Mouse (Mus musculus) left cerebral cortex, adult 2 months (tissue): ENCODE data around the gene Zfp322a. TPM values are rescaled to one million over a fixed set of nuclear protein-coding genes. Genes with fewer than 3 reads are reported as not detected.
A peak's percentile ranks its signal among the peaks of the same experiment; 100 is the strongest.
"Not testable (repeated sequence)": the region's sequence is repeated elsewhere in the genome, so short reads cannot be mapped to it uniquely, and the experiment has no call there.

Source experiments
- DNase-seq, 2 experiments: peaks; one replicate each; pipeline ENCODE4 v3.0.0; 2021 to 2022; ENCODE audit warnings: low spot score in 2 of 2, mixed read lengths in 1 of 2; ENCODE audit errors: extremely low spot score in 1 of 2
- H3K27ac ChIP-seq: fragments of 200-600 bp; 2 replicates; pipeline ENCODE4 v1.8.1; 2022
- H3K4me3 ChIP-seq: fragments of 200-600 bp; 2 replicates; pipeline ENCODE4 v1.8.1; 2022
- CTCF ChIP-seq: fragments of 200-600 bp; IDR thresholded peaks from 2 replicates; pipeline ENCODE4 v1.8.1; 2022; ENCODE audit warnings: antibody characterized with exemption, mild to moderate bottlenecking, moderate library complexity
- intact Hi-C: fragments of 180-260 bp; cut with DNase I; formaldehyde crosslinking; loops from one replicate; pipeline ENCODE4 v1.15.1; 2025
- total RNA-seq, 2 experiments: library from RNA; stranded (reverse); gene quantifications; 2 replicates each; pipeline ENCODE4 v1.2.3; 2021

Gene Zfp322a
- total RNA-seq, 2 experiments from 2014 or later = 29.8 to 33.3 TPM

DNA sequence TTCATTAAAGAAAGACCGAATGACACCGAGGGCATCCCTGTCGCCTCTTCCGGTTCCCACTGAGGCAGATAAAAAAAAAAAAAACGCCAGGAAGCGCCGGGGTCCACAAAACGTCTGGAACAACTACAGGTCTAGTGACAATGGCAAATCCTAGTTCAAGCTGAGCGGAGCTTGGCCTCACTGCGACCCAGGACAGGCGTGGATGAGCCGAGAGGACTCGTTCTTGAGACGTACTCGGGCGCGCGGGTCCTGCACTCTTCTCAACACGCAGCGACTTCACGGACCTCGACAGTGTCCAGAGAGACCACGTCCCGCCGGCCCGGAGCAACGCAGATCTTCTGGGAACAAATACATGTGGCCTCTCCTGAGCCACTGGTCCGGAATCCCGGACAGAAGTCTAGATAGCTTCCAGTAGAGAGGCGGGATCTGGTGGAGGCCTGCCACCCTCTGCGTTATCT lies 27.3 kb upstream of the Zfp322a start:
- peak overlapping the region; percentile 35 for H3K4me3 ChIP-seq
- DNase-seq = no peak

DNA sequence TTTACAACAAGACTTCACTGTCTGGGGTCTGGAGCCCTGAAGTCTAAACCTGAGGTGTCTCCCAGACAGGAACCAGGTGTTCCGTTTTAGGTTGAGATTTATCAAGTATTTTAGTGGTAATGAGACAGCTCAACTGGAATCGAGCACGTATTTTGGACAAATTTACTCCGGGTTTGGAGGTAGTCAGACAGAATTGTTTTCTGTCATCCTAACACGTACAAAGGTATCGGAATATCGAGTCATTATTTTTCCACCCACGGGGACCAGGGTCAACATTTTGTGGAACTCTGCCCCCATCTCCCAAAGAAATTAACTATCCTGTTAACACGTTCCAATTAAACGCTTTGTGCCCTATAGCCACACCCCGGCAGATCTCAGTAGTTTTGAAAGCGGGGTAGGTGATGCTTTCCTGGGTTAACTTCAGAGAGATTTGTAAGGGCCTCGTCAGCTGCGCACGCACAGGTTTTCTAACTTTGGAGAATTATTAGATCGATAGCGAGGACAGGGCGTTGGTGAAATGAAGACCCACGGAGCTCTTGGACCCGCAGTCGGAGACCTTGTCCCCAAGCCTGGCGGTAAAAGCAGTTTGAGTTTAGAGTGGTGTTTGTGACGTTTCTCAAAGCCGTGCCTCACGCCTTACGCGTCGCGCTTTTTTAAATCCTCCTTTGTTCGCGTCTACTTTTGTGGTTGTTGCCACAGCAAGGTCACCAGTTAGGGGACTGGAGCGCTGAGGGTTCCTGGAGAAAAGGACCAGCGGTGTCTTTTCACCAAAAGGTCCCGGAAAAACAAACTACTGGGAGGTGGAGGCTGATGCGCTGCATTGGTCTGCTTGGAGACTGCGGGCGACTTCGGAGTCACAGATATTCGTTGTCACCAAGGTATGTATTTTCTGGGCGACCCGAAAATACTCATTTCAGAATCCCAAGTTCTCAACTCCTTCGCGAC lies 26.6 kb upstream of the Zfp322a start:
- Histone ChIP-seq H3K27ac (no peak overlapping the region), H3K4me3 (peak overlapping the region; percentile 35)
- no peak for DNase-seq
- TF ChIP-seq CTCF = no peak
- intact Hi-C loops = loop anchor here (10.0 kb wide), 1 partner anchor 1391 kb away; the partner anchor contains the start of gene Prss16

More for the DNA sequence above, 27.3 kb upstream of the Zfp322a start:
- intact Hi-C loops = loop anchor here (10.0 kb wide), 1 partner anchor 1391 kb away; the partner anchor contains the start of gene Prss16
- no peak overlapping the region for H3K27ac ChIP-seq
- no peak for TF ChIP-seq CTCF

DNA sequence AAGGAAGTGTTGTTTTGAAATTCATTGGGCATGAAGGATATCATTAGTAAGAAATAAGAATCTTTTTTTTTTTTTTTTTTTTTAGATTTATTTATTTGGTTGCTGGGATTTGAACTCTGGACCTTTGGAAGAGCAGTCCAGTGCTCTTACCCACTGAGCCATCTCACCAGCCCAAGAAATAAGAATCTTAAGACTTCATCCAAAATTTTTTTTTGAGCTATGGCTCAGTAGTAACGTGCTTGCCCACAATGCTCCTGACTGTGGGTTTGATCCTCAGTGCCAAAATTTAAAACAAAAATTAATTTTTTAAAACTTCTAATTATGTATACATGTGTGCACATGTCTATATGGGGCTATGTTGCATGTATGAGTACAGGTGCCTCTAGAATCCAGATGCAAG lies 18.5 kb upstream of the Zfp322a start:
- no peak for TF ChIP-seq CTCF
- DNase-seq = no peak
- Histone ChIP-seq H3K4me3 (no peak overlapping the region), H3K27ac (no peak overlapping the region)
- intact Hi-C loops = no loop called here

GRCm38 (mm10) chr13:23383127-23383526 lies 14.1 kb upstream of the Zfp322a start:
- intact Hi-C loops = no loop called here
- no peak for TF ChIP-seq CTCF
- DNase-seq = no peak
- Histone ChIP-seq H3K27ac (no peak overlapping the region), H3K4me3 (no peak overlapping the region)

- no peak for TF ChIP-seq CTCF
- no peak for DNase-seq
- Histone ChIP-seq H3K4me3 (no peak overlapping the region), H3K27ac (no peak overlapping the region)
- intact Hi-C loops = no loop called here
Observed at GRCm38 (mm10) chr13:23372433-23372832, 3.4 kb upstream of the Zfp322a start.

DNA sequence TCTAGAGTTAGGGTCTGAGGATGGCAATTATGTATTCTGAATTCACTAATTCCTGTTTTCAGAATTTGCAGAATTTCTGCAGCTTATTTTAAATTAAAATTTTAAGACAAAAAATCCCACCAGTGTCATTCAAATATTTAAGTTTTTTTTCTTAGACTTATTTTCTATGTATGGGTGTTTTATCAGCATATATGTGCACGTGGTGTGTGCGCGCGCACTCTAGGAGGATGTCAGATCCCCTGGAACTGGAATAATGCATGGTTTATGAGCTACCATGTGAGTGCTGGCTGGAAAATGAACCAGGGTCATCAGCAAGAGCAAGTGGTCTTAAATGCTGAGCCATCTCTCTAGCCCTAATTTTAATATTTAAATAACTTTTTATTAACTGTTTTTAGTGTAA lies 1.1 kb upstream of the Zfp322a start:
- Histone ChIP-seq H3K4me3 (no peak overlapping the region), H3K27ac (no peak overlapping the region)
- DNase-seq = no peak
- TF ChIP-seq CTCF = no peak
- intact Hi-C loops = no loop called here

- intact Hi-C loops = no loop called here
- no peak for TF ChIP-seq CTCF
- no peak for DNase-seq
Observed at GRCm38 (mm10) chr13:23369421-23369765, 385 bp upstream of the Zfp322a start.

DNA sequence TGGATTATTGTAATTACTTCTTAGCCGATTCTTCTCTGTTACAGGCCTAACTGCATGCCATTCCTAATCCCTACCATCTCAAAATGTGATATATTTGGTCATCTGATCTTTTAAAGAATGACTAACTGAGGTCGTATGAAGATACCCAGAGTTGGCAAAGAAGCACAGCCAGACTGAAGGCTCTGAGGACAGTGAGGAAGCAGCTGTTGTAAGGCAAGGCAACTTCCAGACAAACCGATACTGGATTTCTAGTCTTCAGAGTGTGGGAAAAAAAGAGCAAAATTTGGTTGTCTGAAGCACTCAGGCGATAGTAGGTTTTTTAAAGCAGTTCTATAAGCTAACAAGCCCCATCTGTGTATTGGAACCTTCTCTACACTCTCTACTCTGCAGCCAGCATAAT lies 7.5 kb downstream of the Zfp322a start:
- Histone ChIP-seq H3K27ac (no peak overlapping the region), H3K4me3 (no peak overlapping the region)
- intact Hi-C loops = no loop called here
- TF ChIP-seq CTCF = no peak
- DNase-seq = no peak

More at GRCm38 (mm10) chr13:23369421-23369765, 385 bp upstream of the Zfp322a start:
- Histone ChIP-seq H3K4me3 (peak overlapping the region; percentile 86), H3K27ac (peak overlapping the region; percentile 97)

GRCm38 (mm10) chr13:23354541-23354940 lies 14.5 kb downstream of the Zfp322a start:
- H3K27ac ChIP-seq, intact Hi-C loops, DNase-seq, H3K4me3 ChIP-seq: not testable (repeated sequence)

GRCm38 (mm10) chr13:23317305-23317889 lies 51.6 kb downstream of the Zfp322a start:
- H3K4me3 ChIP-seq = no peak overlapping the region
- intact Hi-C loops = no loop called here
- no peak for DNase-seq

DNA sequence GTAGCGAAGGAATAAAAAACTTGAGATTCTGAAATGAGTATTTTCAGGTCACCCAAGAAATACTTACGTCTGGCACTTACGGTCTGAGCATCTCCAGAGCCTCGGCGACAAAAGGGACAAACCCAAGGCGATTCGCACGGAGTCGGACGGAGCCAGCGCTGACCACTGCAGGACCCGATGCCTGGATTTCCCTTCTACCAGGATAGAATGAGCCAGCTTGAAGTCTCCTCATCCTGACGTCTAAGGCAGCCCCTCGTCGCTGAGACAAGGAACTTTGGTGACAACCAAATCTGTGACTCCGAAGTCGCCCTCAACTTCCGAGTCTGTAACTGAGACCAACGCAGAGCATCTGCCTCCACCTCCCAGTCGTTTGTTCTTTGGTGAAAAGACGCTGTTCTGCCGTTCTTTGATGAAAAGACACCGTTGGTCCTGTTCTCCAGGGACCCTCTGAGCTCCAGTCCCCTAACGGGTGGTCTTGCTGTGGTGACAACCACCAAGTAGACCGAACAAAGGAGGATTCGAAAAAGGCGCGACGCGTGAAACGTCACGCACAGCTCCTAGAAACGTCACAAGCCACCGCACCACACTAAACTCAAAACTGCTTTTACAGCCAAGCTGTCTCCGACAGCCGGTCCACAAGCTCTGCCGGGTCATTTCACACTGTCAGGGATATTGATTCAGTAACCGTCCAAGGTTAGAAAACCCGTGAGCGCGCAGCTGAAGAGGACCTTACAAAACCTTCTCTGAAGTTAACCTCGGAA lies 55.9 kb downstream of the Zfp322a start:
- TF ChIP-seq CTCF = no peak
- H3K27ac ChIP-seq = no peak overlapping the region
- intact Hi-C loops = no loop called here
- H3K4me3 ChIP-seq = peak overlapping the region; percentile 41
- no peak for DNase-seq

More at GRCm38 (mm10) chr13:23317305-23317889, 51.6 kb downstream of the Zfp322a start:
- no peak overlapping the region for H3K27ac ChIP-seq
- no peak for TF ChIP-seq CTCF

- Histone ChIP-seq H3K27ac (no peak overlapping the region), H3K4me3 (peak overlapping the region; percentile 40)
- intact Hi-C loops = no loop called here
- no peak for TF ChIP-seq CTCF
- no peak for DNase-seq
Observed at GRCm38 (mm10) chr13:23310036-23310435, 59.0 kb downstream of the Zfp322a start.
